Mouse (Mus musculus) layer of hippocampus, postnatal 10 days (tissue): ENCODE measurements around the gene B4galt5. TPM values are rescaled to one million over a fixed set of nuclear protein-coding genes. Genes with fewer than 3 reads are reported as not detected.
"Not testable (repeated sequence)": the region's sequence is repeated elsewhere in the genome, so short reads cannot be mapped to it uniquely, and the experiment has no call there.

ENCODE experiments used
- DNase-seq, 2 experiments: peaks; one replicate each; pipeline ENCODE4 v3.0.0; 2021; ENCODE audit warnings: low spot score in 2 of 2
- long read RNA-seq: library from polyadenylated mRNA; stranded (forward); transcript quantifications from one replicate; pipeline ENCODE4 v2.0.0, GENCODE M21; 2023
- total RNA-seq, 2 experiments: library from RNA; stranded (reverse); gene quantifications; 2 replicates each; pipeline ENCODE4 v1.2.3; 2021

Gene B4galt5
- 10 to 100 TPM; 72.7 to 76.9 TPM for total RNA-seq
- long read RNA-seq, partial matches to known transcripts: 0 of 4 reads
- long read RNA-seq, other reads (novel, unspliced or antisense): 4 of 4 reads

GRCm38 (mm10) chr2:167348376-167349282, at the start of gene B4galt5:
Gene B4galt5, minus strand, starts transcription at chr2:167349183.
- DNase-seq: peak in 1 of 2 experiments; percentile 50

- DNase-seq: not testable (repeated sequence)
These were observed 47.4 kb upstream of the B4galt5 start for GRCm38 (mm10) chr2:167396420-167396819.

GRCm38 (mm10) chr2:167394426-167394825, 45.4 kb upstream of the B4galt5 start:
- no peak for DNase-seq

GRCm38 (mm10) chr2:167386998-167387397, 38.0 kb upstream of the B4galt5 start:
- no peak for DNase-seq

- no peak for DNase-seq
These were observed 37.5 kb upstream of the B4galt5 start for GRCm38 (mm10) chr2:167386456-167386855.

GRCm38 (mm10) chr2:167383666-167384083, 34.7 kb upstream of the B4galt5 start:
- DNase-seq: no peak

- no peak for DNase-seq
These were observed 33.4 kb upstream of the B4galt5 start for GRCm38 (mm10) chr2:167382389-167382788.

GRCm38 (mm10) chr2:167381596-167381995, 32.6 kb upstream of the B4galt5 start:
- DNase-seq: no peak

- no peak for DNase-seq
These were observed 31.8 kb upstream of the B4galt5 start for GRCm38 (mm10) chr2:167380615-167381285.

- no peak for DNase-seq
These were observed 30.0 kb upstream of the B4galt5 start for GRCm38 (mm10) chr2:167378972-167379371.

GRCm38 (mm10) chr2:167377697-167378096, 28.7 kb upstream of the B4galt5 start:
- no peak for DNase-seq

- peak in 1 of 2 experiments; percentile 21 for DNase-seq
These were observed 27.2 kb upstream of the B4galt5 start for GRCm38 (mm10) chr2:167376160-167376564.

- no peak for DNase-seq
These were observed 26.7 kb upstream of the B4galt5 start for GRCm38 (mm10) chr2:167375688-167376087.

GRCm38 (mm10) chr2:167375135-167375534, 26.2 kb upstream of the B4galt5 start:
- DNase-seq: no peak

- DNase-seq: no peak
These were observed 25.3 kb upstream of the B4galt5 start for GRCm38 (mm10) chr2:167374191-167374805.

- DNase-seq: peak; percentile 50 to 61
These were observed 24.3 kb upstream of the B4galt5 start for GRCm38 (mm10) chr2:167373266-167373665.

- DNase-seq: no peak
These were observed 22.5 kb upstream of the B4galt5 start for GRCm38 (mm10) chr2:167371506-167371905.

GRCm38 (mm10) chr2:167368328-167368727, 19.3 kb upstream of the B4galt5 start:
- DNase-seq: no peak

- no peak for DNase-seq
These were observed 18.8 kb upstream of the B4galt5 start for GRCm38 (mm10) chr2:167367777-167368281.

- DNase-seq: no peak
These were observed 18.3 kb upstream of the B4galt5 start for GRCm38 (mm10) chr2:167367325-167367724.

- no peak for DNase-seq
These were observed 16.1 kb upstream of the B4galt5 start for GRCm38 (mm10) chr2:167365063-167365462.
